Mouse (Mus musculus) cerebellum, postnatal 36 days (tissue): ENCODE results near the gene Rapgef2.
"Not testable (repeated sequence)": the region's sequence is repeated elsewhere in the genome, so short reads cannot be mapped to it uniquely, and the experiment has no call there.

ENCODE experiments used
- DNase-seq, 2 experiments: peaks; one replicate each; pipeline ENCODE4 v3.0.0; 2021 to 2022; ENCODE audit warnings: mixed read lengths in 2 of 2

The Rapgef2 gene

GRCm38 (mm10) chr3:79083881-79084280 is 202.4 kb downstream of the Rapgef2 start:
- DNase-seq, result no peak

- no peak for DNase-seq
Measured at GRCm38 (mm10) chr3:79083030-79083429, 203.3 kb downstream of the Rapgef2 start.

- DNase-seq, result no peak
Measured at GRCm38 (mm10) chr3:79079076-79079475, 207.2 kb downstream of the Rapgef2 start.

- no peak for DNase-seq
Measured at GRCm38 (mm10) chr3:79074970-79075369, 211.3 kb downstream of the Rapgef2 start.

GRCm38 (mm10) chr3:79073541-79074244 is 212.6 kb downstream of the Rapgef2 start:
- DNase-seq, result no peak

GRCm38 (mm10) chr3:79071561-79071960 is 214.8 kb downstream of the Rapgef2 start:
- no peak for DNase-seq

GRCm38 (mm10) chr3:79069891-79070290 is 216.4 kb downstream of the Rapgef2 start:
- DNase-seq, result peak; percentile 55 to 58

GRCm38 (mm10) chr3:79068976-79069375 is 217.3 kb downstream of the Rapgef2 start:
- DNase-seq, result no peak

- DNase-seq, result peak; percentile 43 to 49
Measured at GRCm38 (mm10) chr3:79066455-79067055, 219.8 kb downstream of the Rapgef2 start.

GRCm38 (mm10) chr3:79064096-79064495 is 222.2 kb downstream of the Rapgef2 start:
- no peak for DNase-seq

- DNase-seq, result no peak
Measured at GRCm38 (mm10) chr3:79061426-79061825, 224.9 kb downstream of the Rapgef2 start.

GRCm38 (mm10) chr3:79058491-79058890 is 227.8 kb downstream of the Rapgef2 start:
- not testable (repeated sequence) for DNase-seq

- no peak for DNase-seq
Measured at GRCm38 (mm10) chr3:79045251-79045650, 241.1 kb downstream of the Rapgef2 start.

- DNase-seq, result no peak
Measured at GRCm38 (mm10) chr3:79042973-79043372, 243.3 kb downstream of the Rapgef2 start.

GRCm38 (mm10) chr3:79039666-79040450 is 246.5 kb downstream of the Rapgef2 start:
- DNase-seq, result no peak

GRCm38 (mm10) chr3:79039008-79039407 is 247.3 kb downstream of the Rapgef2 start:
- no peak for DNase-seq

- no peak for DNase-seq
Measured at GRCm38 (mm10) chr3:79034457-79034856, 251.9 kb downstream of the Rapgef2 start.

GRCm38 (mm10) chr3:79030855-79031254 is 255.5 kb downstream of the Rapgef2 start:
- no peak for DNase-seq

GRCm38 (mm10) chr3:79028153-79028878 is 258.0 kb downstream of the Rapgef2 start:
- DNase-seq, result no peak

- no peak for DNase-seq
Measured at GRCm38 (mm10) chr3:79025983-79026382, 260.3 kb downstream of the Rapgef2 start.

GRCm38 (mm10) chr3:79023735-79024328 is 262.5 kb downstream of the Rapgef2 start:
- DNase-seq, result peak in 1 of 2 experiments; percentile 6

- DNase-seq, result no peak
Measured at GRCm38 (mm10) chr3:79022690-79023089, 263.6 kb downstream of the Rapgef2 start.

- DNase-seq, result no peak
Measured at GRCm38 (mm10) chr3:79017440-79017839, 268.9 kb downstream of the Rapgef2 start.
